Mouse (Mus musculus): ENCODE measurements around the gene Sptbn1. TPM values are rescaled to one million over a fixed set of nuclear protein-coding genes. Genes with fewer than 3 reads are reported as not detected.
A peak's percentile ranks its signal among the peaks of the same experiment; 100 is the strongest.

The Sptbn1 gene
- polyA plus RNA-seq, 1 experiment from 2014 or later = 19.2 TPM

- no peaks in the 10 kb centered on the region for H3K4me1 ChIP-seq (ENCODE audit: insufficient read depth)
- no peak for DNase-seq
- H3K4me2 ChIP-seq (ENCODE audit: low read depth, low read length) = no peak overlapping the region
- H3K9me3 ChIP-seq (ENCODE audit: low read length) = no peaks in the 10 kb centered on the region
- H3K4me3 ChIP-seq (ENCODE audit: low read depth, low read length) = no peak overlapping the region
- TF ChIP-seq CTCF (IDR thresholded peaks at IDR 0.05; ENCODE audit: low read depth) (no peak), EP300 (IDR thresholded peaks at IDR 0.05; ENCODE audit: low read depth) (no peak)
- no peak overlapping the region for H3K27ac ChIP-seq (ENCODE audit: low read depth)
- no peaks in the 10 kb centered on the region for H3K27me3 ChIP-seq (ENCODE audit: insufficient read depth, low read length)
- ATAC-seq = no peak
- 73% methylated on average over 4 of the region's 4 CpGs for WGBS (ENCODE audit: insufficient replicate concordance)
- no peak overlapping the region for H3K9ac ChIP-seq (replicated peaks)
- no peaks in the 10 kb centered on the region for H3K36me3 ChIP-seq (replicated peaks; ENCODE audit: insufficient read depth, low read length)
These were observed 31.2 kb downstream of the Sptbn1 start for GRCm38 (mm10) chr11:30236681-30237242.

DNA sequence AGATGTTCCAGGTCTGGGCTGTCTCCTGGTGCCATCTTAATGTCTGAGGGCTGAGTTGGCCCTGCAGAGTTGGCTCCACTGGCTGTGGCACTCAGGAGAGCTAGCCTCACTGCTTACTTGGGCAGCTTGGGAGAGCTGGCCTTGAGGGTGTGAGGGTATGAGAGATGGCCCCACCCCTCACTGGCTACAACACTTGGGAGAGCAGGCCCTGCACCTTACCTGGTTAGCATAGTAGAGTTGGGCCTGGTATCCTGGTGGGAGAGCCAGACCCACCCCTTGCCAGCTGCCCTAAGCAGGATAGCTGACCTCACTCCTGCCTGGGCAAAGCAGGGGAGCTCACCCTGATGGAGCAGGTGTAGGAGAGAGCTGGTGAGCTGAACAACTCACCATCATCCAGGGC lies 32.3 kb downstream of the Sptbn1 start:
- Histone ChIP-seq H3K9me3 (ENCODE audit: low read length) (no peaks in the 10 kb centered on the region), H3K9ac (replicated peaks) (no peak overlapping the region), H3K4me2 (ENCODE audit: low read depth, low read length) (no peak overlapping the region), H3K27ac (ENCODE audit: low read depth) (no peak overlapping the region), H3K4me1 (ENCODE audit: insufficient read depth) (peaks cover 9% of the 10 kb centered on the region; the same call in 1 of the 2 replicates), H3K4me3 (ENCODE audit: low read depth, low read length) (no peak overlapping the region), H3K36me3 (replicated peaks; ENCODE audit: insufficient read depth, low read length) (no peaks in the 10 kb centered on the region), H3K27me3 (ENCODE audit: insufficient read depth, low read length) (no peaks in the 10 kb centered on the region)
- ATAC-seq (no peak), DNase-seq (no peak)
- TF ChIP-seq EP300 (IDR thresholded peaks at IDR 0.05; ENCODE audit: low read depth) = no peak

DNA sequence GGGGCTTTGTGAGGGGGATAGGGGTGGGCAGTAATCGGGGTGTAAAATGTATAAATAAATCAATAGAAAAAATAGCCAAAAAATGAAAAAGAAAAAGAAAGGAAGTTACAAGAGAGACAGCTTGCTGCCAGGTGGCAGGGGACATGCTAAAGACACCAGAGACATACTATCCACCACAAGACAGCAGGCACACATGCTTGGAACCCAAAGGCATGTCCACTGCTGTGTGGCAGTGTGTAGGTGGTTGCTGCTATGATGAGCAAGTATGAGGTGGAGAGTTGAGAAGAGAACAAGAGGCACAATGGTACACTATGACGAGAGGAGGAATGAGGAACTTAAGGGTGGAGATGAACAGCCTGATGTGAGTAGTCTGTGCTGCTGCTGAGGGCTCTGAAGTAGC lies 32.8 kb downstream of the Sptbn1 start:
- Histone ChIP-seq H3K27me3 (ENCODE audit: insufficient read depth, low read length) (no peaks in the 10 kb centered on the region), H3K4me3 (ENCODE audit: low read depth, low read length) (no peak overlapping the region), H3K27ac (ENCODE audit: low read depth) (no peak overlapping the region), H3K9ac (replicated peaks) (no peak overlapping the region), H3K4me1 (ENCODE audit: insufficient read depth) (peaks cover 10% of the 10 kb centered on the region; the same call in 1 of the 2 replicates), H3K4me2 (ENCODE audit: low read depth, low read length) (no peak overlapping the region), H3K9me3 (ENCODE audit: low read length) (no peaks in the 10 kb centered on the region), H3K36me3 (replicated peaks; ENCODE audit: insufficient read depth, low read length) (no peaks in the 10 kb centered on the region)
- 61% methylated on average over 2 of the region's 2 CpGs for WGBS (ENCODE audit: insufficient replicate concordance)
- TF ChIP-seq EP300 (IDR thresholded peaks at IDR 0.05; ENCODE audit: low read depth) (no peak), CTCF (IDR thresholded peaks at IDR 0.05; ENCODE audit: low read depth) (no peak)
- ATAC-seq (no peak), DNase-seq (no peak)

DNA sequence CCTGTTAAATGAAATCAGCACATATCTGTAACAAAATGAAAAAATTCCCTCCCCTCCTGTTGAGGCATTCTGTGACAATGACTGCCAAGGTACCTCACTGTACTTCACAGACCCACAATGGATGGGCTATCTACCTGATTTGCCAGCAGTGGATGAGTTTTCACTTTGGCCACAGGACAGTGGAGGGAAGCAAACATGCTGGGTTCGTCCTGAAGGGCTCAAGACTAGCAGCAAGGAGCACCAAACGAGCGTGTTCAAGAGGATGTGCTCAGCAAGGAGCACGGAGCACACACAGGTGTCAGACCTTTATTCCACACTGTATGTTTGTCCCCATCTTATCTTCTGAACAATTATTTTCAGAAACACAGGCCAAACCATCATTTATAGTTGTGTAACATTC lies 34.0 kb downstream of the Sptbn1 start:
- Histone ChIP-seq H3K27ac (ENCODE audit: low read depth) (no peak overlapping the region), H3K36me3 (replicated peaks; ENCODE audit: insufficient read depth, low read length) (no peaks in the 10 kb centered on the region), H3K4me1 (ENCODE audit: insufficient read depth) (peaks cover 10% of the 10 kb centered on the region), H3K4me2 (ENCODE audit: low read depth, low read length) (no peak overlapping the region), H3K9me3 (ENCODE audit: low read length) (no peaks in the 10 kb centered on the region), H3K4me3 (ENCODE audit: low read depth, low read length) (no peak overlapping the region), H3K9ac (replicated peaks) (no peak overlapping the region), H3K27me3 (ENCODE audit: insufficient read depth, low read length) (no peaks in the 10 kb centered on the region)
- no peak for DNase-seq
- 72% methylated on average over 4 of the region's 4 CpGs for WGBS (ENCODE audit: insufficient replicate concordance)
- no peak for ATAC-seq
- TF ChIP-seq CTCF (IDR thresholded peaks at IDR 0.05; ENCODE audit: low read depth) = no peak
- no peak for TF ChIP-seq EP300 (IDR thresholded peaks at IDR 0.05; ENCODE audit: low read depth)

DNA sequence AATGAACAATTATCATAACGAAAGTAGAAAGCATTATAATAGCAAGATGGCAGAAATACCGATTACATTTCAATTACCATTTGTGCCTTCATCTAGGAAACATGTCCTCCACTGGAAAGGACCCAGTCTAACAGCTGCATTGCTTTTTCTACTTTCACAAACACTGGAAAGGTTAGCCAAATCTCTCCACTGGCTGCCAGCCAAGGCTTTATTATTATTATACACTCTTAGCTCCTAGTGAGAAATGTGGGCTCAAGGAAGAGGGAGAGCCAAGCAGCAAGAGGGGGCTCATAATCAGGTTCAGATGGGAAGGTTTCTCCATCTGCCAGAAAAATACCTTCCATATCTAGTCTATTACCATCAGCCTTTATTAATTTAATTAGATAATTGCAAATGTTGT lies 35.9 kb downstream of the Sptbn1 start:
- Histone ChIP-seq H3K27me3 (ENCODE audit: insufficient read depth, low read length) (no peaks in the 10 kb centered on the region), H3K9me3 (ENCODE audit: low read length) (no peaks in the 10 kb centered on the region), H3K27ac (ENCODE audit: low read depth) (no peak overlapping the region), H3K36me3 (replicated peaks; ENCODE audit: insufficient read depth, low read length) (no peaks in the 10 kb centered on the region), H3K9ac (replicated peaks) (no peak overlapping the region), H3K4me2 (ENCODE audit: low read depth, low read length) (no peak overlapping the region), H3K4me1 (ENCODE audit: insufficient read depth) (peaks cover 10% of the 10 kb centered on the region), H3K4me3 (ENCODE audit: low read depth, low read length) (no peak overlapping the region)
- 67% methylated on average over 2 of the region's 2 CpGs for WGBS (ENCODE audit: insufficient replicate concordance)
- DNase-seq (no peak), ATAC-seq (no peak)
- TF ChIP-seq EP300 (IDR thresholded peaks at IDR 0.05; ENCODE audit: low read depth) (no peak), CTCF (IDR thresholded peaks at IDR 0.05; ENCODE audit: low read depth) (no peak)

DNA sequence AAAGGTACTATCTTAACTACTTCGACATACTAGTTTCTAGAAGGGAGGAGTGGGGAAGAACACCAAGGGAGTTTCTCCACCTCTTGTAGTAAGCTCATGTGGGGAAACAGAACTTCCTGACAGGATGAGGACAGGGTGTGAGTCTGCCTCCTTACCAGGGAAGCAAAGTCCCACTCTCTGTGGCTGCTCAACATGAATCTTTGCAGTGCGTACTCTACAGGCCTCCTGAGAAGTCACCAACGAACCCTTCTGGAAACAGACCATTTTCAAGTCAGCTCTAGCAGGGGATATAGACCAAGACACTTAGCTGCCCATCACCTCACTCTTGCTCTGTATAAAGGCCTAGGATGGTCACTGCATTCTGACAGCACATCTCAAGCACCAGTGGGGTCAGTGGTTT lies 36.6 kb downstream of the Sptbn1 start:
- Histone ChIP-seq H3K4me1 (ENCODE audit: insufficient read depth) (peaks cover 10% of the 10 kb centered on the region), H3K27me3 (ENCODE audit: insufficient read depth, low read length) (no peaks in the 10 kb centered on the region), H3K36me3 (replicated peaks; ENCODE audit: insufficient read depth, low read length) (no peaks in the 10 kb centered on the region), H3K4me3 (ENCODE audit: low read depth, low read length) (no peak overlapping the region), H3K4me2 (ENCODE audit: low read depth, low read length) (no peak overlapping the region), H3K9ac (replicated peaks) (no peak overlapping the region), H3K27ac (ENCODE audit: low read depth) (no peak overlapping the region), H3K9me3 (ENCODE audit: low read length) (no peaks in the 10 kb centered on the region)
- ATAC-seq (no peak), DNase-seq (no peak)
- TF ChIP-seq CTCF (IDR thresholded peaks at IDR 0.05; ENCODE audit: low read depth) (no peak), EP300 (IDR thresholded peaks at IDR 0.05; ENCODE audit: low read depth) (no peak)
- 51% methylated on average over 3 of the region's 3 CpGs for whole genome bisulfite sequencing (ENCODE audit: insufficient replicate concordance)

- DNase-seq (peak; percentile 20), ATAC-seq (peak; percentile 93)
- 0 out of 2 replicates have a peak overlapping the region, but pooled peaks have one; percentile 46 for H3K27ac ChIP-seq (ENCODE audit: low read depth)
- peaks cover 10% of the 10 kb centered on the region for H3K4me1 ChIP-seq (ENCODE audit: insufficient read depth)
- no peak overlapping the region for H3K4me2 ChIP-seq (ENCODE audit: low read depth, low read length)
- no peaks in the 10 kb centered on the region for H3K9me3 ChIP-seq (ENCODE audit: low read length)
- H3K4me3 ChIP-seq (ENCODE audit: low read depth, low read length) = no peak overlapping the region
- H3K9ac ChIP-seq (replicated peaks) = no peak overlapping the region
- H3K36me3 ChIP-seq (replicated peaks; ENCODE audit: insufficient read depth, low read length) = no peaks in the 10 kb centered on the region
- H3K27me3 ChIP-seq (ENCODE audit: insufficient read depth, low read length) = no peaks in the 10 kb centered on the region
- WGBS (ENCODE audit: insufficient replicate concordance) = 52% methylated on average over 4 of the region's 4 CpGs
- TF ChIP-seq CTCF (IDR thresholded peaks at IDR 0.05; ENCODE audit: low read depth) = no peak
These were observed 37.6 kb downstream of the Sptbn1 start for GRCm38 (mm10) chr11:30230330-30230771.
